Mouse (Mus musculus) regulatory T cell (primary cell): ENCODE measurements around the gene Ryr2.
"Not testable (repeated sequence)": the region's sequence is repeated elsewhere in the genome, so short reads cannot be mapped to it uniquely, and the experiment has no call there.

ENCODE experiments used
- in situ Hi-C: fragments of 300-600 bp; cut with MboI, MseI; formaldehyde crosslinking; loops from one replicate; pipeline ENCODE4 v1.15.1; 2025; ENCODE audit warnings: high pct_unique_total_duplicates

Ryr2 gene

DNA sequence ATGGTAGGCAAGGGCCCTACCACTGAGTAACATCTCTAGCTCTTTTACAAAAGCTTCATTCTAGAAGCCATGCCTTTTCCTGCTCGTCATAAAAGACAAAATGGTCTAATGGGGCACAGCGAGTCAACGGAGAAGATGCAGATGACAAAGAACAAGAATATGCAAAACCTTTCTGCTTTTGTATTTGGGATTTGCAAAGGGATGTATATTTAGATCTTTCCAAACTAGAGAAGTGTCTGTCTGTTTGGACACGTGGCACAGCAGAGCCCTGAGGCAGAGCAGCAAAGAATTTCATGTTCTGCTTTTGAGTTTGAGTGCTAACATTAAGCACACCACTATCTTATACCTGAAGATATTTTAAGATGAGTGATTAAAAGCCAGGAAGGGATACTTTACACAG, 224.4 kb downstream of the Ryr2 start:
- in situ Hi-C loops: no loop called here

DNA sequence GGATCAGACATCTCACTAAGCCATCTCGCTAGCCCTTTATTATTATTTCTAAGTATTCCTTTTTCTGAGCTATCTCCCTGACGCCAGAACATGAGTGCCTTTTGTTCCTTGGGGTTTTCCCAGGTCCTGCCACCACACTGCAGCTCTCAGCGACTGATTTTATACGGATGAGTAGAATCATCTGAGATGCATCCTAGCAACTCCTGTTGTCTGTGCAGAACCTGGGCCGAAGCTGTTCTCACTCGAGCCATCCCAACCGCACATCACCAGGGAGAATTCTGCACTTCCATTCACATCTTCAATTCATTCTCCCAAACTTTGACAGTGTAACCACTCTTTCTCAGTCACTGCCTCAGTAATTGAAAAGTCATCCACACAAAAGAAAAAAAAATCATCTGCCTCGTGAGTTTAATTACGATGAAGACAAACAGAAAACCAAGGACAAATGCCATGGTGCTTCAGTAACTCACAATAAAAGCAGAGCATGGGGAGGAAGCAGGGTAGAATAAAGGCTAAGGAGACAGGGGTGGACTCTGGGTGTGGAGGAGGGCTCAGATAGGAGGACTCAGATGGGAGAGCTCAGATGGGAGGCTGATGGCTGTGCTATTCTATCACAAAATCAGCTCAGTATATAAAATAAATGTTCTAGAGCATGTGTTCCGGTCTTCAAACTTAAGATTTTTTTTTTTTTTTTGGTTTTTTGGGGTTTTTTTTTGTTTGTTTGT, 226.1 kb downstream of the Ryr2 start:
- in situ Hi-C loops: no loop called here

DNA sequence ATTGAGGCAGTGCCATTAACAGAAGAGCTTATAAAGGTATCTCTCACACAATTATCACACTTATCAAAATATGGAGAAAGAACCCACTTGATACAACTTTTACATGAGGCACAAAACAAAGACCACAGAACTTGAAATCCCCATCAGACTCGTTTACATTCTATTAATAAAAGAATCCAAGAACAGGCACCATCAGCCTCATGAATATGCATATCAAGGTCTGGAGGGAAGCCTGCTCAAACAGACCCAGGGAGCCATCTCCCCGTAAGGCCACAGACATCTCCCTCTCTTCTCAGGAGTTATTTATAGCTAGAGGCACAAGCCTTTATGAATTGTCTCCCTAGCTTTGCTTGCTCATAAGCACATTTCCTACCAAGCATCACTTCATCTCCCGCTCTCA, 227.7 kb downstream of the Ryr2 start:
- in situ Hi-C loops: no loop called here

DNA sequence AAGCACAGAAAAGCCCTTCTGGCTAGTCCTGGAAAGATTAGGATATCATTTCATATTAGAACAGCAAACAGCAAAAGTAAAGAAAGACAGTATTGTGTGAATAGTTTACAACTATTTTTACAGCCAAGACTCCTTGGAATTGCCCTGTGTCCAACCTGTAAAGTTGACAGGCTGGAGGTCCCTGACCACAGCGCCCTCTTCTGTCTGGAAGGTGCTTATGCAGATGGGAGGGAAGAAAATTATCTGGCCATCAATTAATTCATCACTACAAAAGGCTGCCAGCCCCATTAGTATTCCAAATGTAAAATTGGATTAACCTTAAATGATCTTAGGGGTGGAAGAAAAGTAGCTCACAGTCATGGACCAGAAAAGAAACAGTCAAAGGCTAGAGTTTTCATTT, 231.9 kb downstream of the Ryr2 start:
- in situ Hi-C loops: no loop called here

GRCm38 (mm10) chr13:11869971-11870370, 236.8 kb downstream of the Ryr2 start:
- in situ Hi-C loops: no loop called here

DNA sequence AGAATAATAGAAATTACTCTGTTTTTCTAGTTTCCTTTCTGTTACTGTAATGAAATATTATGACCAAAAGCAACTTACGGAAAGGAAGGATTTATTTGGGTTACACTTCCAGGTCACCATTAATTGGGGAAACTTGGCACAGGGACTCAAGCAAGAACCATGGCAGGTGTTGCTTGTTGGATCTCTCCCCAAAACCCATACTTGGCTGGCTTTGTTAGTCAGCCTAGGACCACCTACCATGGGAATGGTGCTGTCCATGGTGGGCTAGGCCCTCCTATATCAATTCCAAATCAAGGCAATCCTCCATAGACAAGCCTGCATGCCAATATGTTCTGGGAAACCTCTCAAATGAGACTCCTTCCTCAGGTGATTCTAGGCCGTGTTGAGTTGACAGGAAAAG, 237.3 kb downstream of the Ryr2 start:
- in situ Hi-C loops: no loop called here

- in situ Hi-C loops: no loop called here
Measured at GRCm38 (mm10) chr13:11868979-11869378, 237.8 kb downstream of the Ryr2 start.

DNA sequence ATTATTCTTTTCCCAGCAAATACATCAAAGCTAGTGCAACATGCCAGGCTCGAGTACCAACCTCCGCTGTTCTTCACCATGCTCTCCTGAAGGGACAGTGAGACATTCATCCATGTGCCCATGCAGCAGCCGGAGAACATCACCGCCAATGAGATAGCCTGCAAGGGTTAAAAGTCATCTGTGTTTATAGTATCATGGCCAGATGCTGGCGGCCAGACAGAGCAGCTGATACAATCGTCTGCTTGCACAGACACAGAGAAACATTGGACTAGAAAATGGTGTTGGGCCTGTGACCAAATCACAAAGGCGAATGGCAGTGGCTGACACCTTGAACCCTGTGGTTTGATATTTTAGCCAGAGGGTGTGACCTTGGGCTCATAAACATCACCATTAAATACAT, 238.7 kb downstream of the Ryr2 start:
- in situ Hi-C loops: no loop called here

GRCm38 (mm10) chr13:11865261-11865660, 241.5 kb downstream of the Ryr2 start:
- in situ Hi-C loops: no loop called here

- in situ Hi-C loops: no loop called here
Measured at GRCm38 (mm10) chr13:11851691-11852090, 255.1 kb downstream of the Ryr2 start.

GRCm38 (mm10) chr13:11843889-11844288, 262.9 kb downstream of the Ryr2 start:
- in situ Hi-C loops: loop anchor here (10.0 kb wide), 1 partner anchor 1579 kb away; no protein-coding TSS in a partner anchor

- in situ Hi-C loops: no loop called here
Measured at GRCm38 (mm10) chr13:11837870-11838269, 268.9 kb downstream of the Ryr2 start.

DNA sequence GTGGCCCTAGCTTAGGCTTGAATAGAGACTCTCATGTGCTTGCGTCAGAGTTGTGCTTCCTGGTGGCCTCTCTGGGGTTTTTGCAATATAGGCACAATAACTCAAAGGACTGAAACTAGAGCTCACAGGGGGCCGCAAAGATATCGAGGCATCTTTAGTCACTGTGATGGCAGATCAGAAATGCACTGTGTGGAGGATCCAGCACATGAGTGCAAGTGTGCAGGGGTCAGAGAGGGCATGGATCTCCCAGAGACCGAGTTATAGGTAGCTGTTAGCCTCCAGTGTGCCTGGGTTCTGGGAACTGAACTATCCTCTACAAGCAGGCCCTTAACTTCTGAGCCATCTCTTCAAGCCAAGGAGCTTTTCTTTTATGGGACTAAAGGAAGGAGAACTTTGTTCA, 269.6 kb downstream of the Ryr2 start:
- in situ Hi-C loops: no loop called here

- in situ Hi-C loops: no loop called here
Measured at GRCm38 (mm10) chr13:11836304-11837078, 270.3 kb downstream of the Ryr2 start.

DNA sequence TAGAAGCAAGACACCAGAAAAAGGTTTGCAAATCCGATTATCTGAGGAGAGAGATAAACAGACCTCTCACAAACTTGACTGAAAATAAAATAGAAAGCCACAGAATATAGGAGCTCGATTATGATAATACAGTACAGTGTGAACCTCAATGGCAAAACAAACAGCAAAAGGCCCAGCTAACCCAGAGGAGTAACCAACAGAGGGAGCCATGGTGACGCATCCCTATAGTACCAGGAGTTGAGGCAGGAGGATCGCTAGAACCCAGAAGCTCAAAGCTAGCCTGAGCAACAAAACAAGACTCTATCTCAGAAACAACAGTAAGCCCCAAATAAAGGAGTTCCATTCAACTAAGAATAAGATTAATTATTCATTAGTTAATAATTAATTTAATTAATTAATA, 275.5 kb downstream of the Ryr2 start:
- in situ Hi-C loops: no loop called here

DNA sequence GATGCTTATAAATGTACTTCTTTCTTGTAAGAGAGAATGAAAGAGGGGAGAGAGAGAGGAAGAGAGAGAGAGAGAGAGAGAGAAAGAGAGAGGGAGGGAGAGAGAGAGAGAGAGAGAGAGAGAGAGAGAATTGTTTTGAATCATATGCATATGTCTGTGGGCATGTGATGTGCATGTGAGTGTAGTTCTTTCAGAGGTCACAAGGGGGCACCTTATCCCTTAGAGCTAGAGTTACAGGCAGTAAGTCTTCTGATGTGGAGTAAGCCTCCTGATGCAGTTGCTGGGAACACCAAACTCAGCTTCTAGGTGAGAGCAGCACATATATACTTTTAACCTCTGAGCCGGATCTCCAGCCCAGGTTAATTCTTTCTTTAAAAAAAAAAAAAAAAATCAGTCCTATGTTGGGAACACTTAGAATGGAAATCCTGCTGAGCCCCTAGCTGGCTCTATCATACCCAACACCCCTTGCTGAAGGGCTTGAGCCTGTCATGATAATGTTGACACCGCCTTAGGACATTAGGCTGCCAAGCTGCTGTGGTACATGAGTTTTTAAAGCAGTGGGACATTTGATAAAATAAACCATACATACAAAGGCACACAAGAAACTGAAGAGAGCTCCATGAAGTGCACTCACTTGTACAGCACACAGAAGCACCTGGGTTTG, 281.1 kb downstream of the Ryr2 start:
- in situ Hi-C loops: no loop called here

DNA sequence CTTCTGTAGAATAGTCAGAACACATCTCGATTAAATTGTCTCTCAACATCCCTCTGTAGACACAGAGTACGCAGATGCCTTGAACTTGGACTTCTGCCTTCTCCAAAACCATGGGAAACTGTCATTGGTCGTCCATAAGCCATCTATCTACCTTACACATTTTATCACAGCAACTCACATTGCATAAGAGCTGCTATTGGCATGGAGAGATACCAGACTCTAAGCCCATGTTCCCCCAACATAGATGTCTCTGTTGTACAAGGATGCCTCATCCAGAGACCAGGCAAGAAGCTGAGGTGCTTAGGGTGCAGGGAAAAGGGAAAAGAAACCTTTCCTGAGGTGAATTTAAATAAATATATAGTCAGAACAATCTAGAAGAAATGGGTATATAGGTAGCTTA, 288.0 kb downstream of the Ryr2 start:
- in situ Hi-C loops: no loop called here

- in situ Hi-C loops: not testable (repeated sequence)
Measured at GRCm38 (mm10) chr13:11809365-11809764, 297.4 kb downstream of the Ryr2 start.

DNA sequence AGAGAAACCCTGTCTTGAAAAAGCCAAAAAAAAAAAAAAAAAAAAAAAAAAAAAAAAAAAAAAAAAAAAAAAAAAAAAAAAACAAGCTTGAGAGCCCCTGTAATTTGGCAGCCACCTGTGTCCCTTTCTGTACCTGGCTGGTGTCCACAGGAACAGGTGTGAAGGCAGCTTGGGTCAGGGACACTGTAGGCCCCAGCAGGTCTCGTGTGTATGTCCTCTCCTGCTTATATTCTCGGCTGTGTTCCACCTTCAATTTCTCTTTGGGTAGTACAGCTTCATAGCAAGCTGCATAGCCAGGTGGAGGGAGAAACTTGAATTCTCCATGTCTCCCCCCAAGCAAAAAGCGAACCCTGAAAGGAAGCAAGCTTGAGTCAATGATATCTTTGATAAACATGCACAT, 314.2 kb downstream of the Ryr2 start:
- in situ Hi-C loops: no loop called here

DNA sequence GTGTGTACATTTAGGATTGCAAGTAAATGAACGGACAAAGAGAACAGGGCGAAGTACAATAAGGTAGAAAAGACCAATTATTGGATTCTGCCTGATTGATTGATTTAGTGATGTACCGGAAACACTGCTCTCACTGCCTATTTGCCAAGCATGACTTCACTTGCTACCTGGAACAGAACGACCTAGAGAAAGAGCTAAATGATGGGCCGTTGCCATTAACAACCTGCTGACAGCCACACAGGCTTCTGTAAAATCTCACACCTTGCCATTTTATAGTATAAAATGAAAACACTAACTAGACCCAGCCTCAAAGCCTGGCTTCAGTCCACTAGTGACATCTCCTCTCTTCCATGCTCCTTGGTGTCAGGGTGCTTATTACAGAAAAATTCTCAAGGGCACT, 316.2 kb downstream of the Ryr2 start:
- in situ Hi-C loops: no loop called here

DNA sequence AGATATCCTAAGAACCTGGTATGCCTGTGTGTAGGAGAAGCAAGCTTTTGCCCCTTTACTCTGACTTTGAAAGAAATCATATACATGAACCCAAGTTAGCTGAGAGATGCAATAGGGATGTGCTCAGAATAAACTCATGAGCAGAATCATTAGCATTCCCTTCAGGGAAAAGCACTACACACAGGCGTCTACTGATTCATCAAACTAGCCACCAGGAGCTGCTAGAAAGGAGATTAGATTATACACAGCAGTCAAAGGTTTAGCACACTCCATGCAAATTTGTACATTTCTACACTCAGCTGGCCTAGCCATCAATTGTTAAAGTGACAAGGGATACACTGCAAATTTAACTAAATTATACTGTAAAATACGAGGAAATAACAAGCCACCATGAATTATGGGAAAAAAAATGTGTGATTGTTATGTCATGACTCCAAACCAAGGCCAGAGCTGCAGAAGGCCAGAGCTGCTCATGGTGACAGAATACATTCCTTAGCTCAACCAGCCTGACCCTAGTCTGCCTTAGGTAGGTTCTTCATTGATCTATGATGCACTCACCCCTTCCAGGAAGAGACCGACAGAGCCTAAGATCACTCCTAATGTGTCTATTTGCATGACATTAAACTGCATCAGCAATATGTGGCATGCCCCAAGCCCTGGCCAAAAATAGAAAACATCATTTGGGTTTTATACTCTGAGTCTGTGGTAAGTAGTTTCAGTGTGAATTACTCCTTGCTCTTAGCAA, 324.2 kb downstream of the Ryr2 start:
- in situ Hi-C loops: no loop called here

DNA sequence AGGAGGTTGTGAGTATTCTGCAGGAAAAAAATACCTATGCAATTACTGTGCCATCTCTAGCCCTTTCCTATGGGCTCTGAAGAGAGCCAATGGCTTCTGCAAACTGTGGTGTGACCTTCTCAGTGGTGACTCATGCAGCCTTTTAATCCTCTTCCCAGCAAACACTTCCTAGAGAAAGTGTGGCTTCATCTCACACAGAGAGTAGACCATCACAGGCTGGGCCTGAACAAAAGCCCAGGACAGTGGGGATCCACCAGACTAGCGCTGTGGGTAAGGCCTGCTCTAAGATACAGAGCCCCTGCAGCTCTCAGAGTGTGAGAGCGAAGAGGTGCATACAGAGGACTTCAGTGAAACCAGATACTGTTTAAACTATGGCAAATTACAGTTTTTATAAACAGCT, 325.7 kb downstream of the Ryr2 start:
- in situ Hi-C loops: no loop called here
